Mouse (Mus musculus) layer of hippocampus, postnatal 25 days (tissue): ENCODE results near the gene Wwc1. TPM values are rescaled to one million over a fixed set of nuclear protein-coding genes. Genes with fewer than 3 reads are reported as not detected.
A peak's percentile ranks its signal among the peaks of the same experiment; 100 is the strongest.
"Not testable (repeated sequence)": the region's sequence is repeated elsewhere in the genome, so short reads cannot be mapped to it uniquely, and the experiment has no call there.

Experiments
- DNase-seq, 2 experiments: peaks; one replicate each; pipeline ENCODE4 v3.0.0; 2022; ENCODE audit warnings: mixed read lengths in 2 of 2, low spot score in 1 of 2; ENCODE audit errors: extremely low spot score in 1 of 2
- total RNA-seq, 2 experiments: library from RNA; stranded (reverse); gene quantifications; 2 replicates each; pipeline ENCODE4 v1.2.3; 2021

Gene Wwc1
- total RNA-seq, 2 experiments from 2014 or later, result 101 to 122 TPM

DNA sequence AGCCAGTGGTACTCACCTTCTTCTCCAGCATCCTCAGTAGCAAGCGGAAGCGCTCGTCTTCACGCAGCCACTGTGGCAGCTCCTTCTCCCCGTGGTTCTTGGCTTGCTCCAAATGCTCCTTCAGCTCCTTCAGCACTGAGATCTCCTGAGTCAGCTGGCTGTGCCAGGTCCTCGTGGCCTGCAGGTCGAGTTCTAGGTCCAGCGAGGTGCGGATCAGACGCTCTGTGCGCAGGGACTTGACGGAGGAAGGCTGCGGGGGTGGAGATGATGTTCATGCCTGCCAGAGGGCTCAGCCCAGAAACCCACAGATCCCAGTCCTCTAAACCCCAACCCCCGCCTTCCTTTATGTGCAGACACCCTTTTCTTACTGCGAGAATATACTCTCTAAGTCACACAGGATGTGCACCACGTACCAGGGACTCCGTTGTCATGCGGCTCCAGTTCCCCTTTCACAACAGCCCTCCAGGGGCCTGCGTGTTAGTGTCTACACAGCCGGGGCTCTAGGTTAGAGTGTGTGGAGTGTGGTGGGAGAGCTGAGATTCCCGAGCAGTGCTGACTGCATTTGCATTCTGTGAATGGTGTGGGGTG is 138.5 kb downstream of the Wwc1 start:
- no peak for DNase-seq

DNA sequence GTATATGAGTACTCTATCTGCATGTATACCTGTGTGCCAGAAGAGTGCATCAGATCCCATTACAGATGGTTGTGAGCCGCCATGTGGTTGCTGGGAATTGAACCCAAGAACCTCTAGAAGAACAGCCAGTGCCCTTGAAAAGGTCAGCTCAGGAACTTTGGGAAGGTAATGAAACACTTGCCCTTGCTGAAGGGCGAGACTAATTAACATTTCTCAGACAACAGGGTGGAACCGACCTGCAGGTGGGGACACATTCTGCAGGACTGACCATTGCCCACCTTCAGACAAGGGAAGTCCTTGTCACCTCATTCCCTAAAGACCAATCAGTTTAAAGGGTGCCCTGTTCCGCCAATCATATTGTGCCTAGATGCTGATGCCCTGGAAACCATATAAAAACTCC is 139.5 kb downstream of the Wwc1 start:
- not testable (repeated sequence) for DNase-seq

DNA sequence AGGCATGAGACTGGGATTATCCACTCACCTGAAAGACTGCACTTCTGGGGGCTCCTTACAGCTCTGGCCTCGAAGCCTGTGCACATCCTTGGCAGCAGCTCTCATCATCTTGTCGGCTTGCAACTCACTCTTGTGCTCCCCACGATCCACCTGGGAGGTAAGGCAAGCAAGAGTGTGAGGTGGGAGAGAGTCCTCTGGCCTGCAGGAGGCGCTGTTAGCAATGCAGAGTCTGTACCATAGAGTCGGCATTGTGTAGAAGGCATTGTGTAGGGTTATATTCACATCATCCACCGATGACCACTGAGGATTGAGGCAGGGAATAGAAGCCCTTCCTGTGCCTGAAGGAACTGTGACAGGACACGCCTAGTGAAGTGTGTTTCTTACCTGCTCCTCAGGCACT is 140.0 kb downstream of the Wwc1 start:
- no peak for DNase-seq

DNA sequence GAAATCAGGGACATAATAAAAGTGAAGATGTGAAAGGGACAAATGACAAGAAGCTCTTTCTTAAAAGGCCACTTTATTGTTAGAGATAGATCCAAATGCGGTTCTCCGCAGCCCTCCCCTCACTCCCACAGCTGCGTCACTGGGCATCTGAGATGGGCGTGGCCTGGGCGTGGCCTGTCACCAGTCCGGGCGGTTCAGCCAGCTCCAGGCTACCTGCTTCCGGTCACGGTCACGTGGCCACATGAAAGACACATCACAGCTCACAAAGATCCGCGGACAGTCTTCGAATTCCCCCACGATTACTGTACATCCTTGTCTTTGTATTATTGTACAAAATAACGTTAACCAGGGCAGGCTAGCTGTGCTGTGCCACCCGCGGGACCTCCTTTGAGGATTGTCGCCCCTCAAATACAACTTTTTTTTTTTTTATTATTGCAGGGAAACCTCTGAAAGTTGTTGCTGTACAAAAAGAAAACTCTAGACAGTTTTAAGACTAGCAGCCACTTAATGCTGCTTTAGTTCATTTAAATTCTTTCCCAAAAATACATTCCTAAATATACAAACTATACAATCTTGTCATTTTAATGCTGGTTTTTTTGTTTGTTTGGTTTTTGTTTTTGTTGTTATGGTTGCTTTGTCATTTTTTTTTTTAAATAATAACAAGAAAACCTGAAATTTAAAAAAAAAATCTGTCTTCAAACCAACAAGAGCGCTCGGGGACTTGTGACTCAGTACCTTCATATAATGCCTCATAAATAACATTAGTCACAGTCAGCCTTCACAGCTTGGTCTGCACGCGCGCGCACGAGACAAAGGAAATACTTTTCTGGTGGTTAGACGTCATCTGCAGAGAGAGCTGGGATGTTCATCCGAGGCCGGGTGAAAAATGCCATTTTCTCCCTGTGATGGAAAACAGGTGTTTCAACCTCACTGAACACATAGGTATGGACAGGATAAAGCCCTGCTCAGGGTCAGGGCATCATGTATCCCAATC is 141.7 kb downstream of the Wwc1 start:
- peak; percentile 36 to 50 for DNase-seq

DNA sequence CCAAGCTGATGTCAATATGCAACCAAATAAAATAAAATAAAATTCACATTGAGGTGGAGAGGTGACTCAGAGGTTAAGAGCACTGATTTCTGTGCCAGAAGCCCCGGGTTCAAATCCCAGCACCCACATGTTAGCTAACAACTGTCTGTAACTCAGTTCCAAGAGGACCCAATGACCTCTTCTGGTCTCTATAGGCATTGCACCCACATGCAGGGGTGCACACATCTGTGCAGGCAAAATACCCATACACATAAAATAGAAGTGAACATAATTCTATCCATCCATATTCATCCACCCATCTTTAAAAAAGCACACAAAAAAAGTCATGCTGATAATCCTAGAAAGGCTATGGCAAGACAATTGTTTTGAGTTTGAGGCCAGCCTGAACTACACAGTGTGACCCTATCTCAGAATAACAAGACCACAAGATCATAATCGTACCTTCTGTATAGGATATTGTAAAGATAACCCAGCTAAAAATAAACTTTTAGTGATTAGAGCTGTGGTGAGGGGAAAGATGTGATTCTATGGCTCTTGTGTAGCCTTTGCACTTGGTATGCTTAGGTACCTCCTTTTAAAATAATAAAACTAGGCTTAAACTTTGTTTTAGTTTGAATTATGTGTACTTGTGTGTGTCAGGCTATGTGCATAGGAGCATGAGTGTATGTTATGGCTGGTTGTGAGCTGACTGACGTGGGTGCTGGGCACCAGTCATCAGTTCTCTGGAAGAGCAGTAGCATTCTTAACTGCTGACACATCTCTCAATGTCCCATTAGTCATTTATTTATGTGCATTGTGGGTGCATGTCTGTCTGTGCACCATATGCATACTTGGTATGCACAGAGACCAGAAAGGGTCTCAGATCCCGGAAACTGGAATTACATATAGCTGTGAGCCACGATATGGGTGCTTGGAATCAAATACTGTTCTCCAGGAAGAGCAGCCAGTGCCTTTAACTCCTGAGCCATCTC is 142.9 kb downstream of the Wwc1 start:
- no peak for DNase-seq

DNA sequence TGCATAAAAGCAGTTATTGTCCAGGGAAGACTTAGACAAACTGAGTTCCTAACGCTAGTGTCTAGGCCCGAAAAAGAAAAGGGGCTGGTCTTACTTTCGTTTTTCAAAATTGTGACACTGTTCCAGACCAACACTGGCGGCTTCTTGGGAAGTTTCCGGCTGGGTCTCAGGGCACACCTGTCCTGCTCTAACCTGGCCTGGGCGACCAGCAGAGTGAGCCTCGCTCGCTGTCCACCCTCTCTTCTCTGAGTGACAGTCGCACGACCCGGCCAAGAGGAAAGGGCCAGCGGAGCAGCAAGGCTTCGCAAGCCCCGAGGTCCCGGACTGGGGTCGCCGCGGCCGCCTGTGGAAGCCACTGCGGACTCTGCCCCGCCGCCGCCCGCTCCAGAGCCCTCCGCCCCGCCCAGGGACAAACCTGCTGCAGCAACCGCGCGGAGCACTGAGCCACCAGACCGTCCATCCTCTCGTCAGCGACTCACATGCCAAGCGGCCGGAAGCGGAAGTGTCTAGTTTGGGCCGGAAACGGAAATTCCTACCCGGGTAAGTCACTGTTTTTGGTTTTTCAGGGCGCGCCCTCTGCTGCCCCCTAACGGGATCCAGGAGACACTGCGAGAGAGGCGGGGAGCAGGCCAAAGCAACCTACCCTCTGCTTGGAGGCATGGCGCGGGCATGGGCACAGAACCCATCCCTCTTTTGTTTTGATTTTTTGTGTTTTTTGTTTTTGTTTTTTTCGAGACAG is 146.1 kb downstream of the Wwc1 start, which contains the start of gene Rars:
Gene Rars, minus strand, starts transcription at position 485 of the 739 bp plus-strand sequence.
- DNase-seq, result peak; percentile 83 to 94

DNA sequence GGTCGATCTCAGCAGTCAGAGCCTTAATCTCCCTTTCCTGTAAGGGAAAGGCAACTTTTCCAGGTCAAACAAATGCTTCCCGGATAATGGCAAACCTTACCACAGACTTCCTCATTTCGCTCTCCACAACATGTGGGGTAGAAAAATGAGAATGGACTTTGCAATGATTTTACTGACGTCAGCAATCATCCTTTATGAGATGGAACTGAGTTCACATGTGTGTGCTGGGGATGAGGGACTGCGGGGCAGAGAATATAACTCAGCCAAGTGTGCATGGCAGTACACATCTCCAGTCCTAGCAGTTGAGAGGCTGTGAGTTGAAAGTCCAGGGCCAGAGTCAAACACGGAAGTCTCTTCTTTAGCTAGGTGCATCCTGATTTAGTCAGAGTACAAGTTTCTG is 147.1 kb downstream of the Wwc1 start:
- DNase-seq, result no peak

DNA sequence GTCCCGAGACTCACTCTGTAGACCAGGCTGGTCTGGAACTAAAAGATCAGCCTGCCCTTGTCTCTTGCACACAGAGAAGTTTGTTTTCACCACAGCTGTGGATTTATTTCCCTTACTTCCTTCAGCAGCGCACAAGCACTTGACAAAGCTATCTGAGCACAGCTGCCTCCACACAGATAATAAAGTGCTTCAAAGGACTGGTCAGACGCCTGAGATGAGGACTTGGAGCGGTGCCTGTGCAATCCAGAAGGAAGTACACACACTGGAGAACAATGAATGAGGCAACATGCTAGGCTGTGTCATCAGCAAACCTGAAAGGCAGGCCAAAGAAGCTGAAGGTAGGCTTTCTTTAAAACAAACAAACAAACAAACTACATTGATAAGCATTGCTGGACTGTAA is 148.2 kb downstream of the Wwc1 start:
- no peak for DNase-seq

DNA sequence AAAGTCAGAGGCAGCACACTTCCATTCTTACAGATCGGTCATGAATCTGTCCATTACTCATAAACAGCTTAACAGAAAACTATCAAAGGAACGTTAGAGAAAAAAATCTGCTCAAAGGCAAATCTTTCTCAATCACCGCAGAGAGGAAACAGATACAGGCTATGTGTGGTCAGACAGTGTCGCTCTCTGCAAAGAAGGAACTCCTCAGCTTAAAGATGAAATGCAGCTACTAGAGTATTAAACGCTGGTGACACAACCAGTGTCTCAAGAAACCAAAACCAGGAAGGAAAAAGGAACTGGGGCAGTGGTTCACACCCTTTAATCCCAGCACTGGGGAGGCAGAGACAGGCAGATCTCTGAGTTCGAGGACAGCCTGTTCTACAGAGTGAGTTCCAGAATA is 152.6 kb downstream of the Wwc1 start:
- DNase-seq, result no peak

DNA sequence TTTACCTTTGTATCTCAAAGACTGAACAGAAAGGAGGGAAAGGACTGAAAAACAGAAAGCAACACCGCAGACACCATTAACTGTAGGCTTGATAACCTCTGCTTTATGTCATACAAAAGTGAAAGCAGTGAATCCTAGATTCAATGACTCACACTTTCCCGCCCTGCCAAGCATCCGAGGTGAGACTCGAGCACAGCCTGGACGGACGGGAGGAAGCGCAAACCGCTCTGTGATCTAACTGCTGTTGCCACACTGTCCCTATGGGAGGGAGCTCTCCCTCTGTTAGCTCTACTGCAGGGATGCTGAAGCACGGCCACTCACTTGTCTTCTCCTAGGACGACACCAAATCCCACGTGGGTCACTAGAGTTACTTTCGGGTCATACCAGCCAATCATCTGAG is 164.0 kb downstream of the Wwc1 start:
- DNase-seq, result no peak

DNA sequence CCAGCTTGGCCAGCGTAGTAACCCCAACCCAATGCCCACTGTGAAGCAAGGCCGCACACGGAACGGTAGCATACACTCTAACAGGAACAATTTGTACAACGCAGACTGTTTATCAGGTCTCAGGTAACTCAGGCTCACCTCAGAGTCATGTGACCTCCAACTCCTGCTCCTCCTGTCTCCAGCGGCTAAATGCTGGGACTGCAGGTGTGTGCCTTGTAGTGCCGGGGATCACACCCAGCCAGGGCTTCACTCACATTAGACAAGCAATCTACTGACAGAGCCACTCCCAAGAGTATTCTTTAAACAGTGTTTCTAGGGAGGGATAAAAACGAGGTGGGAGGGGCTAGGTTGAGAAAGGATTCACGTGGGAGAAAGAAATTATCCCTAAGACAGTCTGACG is 168.9 kb downstream of the Wwc1 start:
- no peak for DNase-seq

DNA sequence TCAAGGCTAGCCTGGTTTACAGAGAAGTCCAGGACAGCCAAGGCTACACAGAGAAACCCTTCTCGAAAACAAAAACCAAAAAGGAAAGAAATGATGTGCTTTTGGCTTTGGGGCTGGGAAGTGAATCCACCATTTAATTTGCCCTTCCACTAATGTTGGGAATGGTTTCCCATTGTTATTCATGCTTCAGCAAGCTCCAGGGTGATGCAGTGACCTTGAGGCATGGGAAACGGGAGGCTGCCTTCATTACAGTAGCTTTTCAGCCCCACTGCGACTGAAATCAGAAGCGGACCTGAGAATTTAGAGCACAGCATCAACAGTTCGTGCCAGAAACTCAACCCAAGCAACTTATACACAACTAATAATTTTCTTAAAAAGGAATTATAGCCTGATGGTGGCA is 179.0 kb downstream of the Wwc1 start:
- no peak for DNase-seq

DNA sequence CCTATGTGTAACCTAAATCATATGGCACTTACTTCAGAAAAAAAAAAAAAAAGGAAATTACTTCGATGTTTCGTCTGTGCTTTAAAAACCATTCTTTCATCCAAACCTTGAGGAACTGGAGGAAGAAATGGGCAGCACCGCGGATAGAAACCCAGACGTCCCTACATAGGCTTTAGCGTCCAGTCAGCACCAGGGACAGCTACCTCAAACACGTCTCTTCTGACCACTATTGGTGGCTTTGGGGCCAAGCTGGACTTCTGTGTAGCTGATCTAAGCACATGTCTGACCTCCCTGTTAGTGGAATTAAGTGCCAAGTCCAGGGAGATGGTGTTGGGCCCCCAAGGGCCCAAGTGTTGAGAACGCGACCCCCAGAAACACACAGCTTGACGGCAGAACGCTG is 181.5 kb downstream of the Wwc1 start, which contains the start of gene Fbll1:
Gene Fbll1, minus strand, starts transcription at position 11 of the 400 bp plus-strand sequence.
- DNase-seq, result peak in 1 of 2 experiments; percentile 33

DNA sequence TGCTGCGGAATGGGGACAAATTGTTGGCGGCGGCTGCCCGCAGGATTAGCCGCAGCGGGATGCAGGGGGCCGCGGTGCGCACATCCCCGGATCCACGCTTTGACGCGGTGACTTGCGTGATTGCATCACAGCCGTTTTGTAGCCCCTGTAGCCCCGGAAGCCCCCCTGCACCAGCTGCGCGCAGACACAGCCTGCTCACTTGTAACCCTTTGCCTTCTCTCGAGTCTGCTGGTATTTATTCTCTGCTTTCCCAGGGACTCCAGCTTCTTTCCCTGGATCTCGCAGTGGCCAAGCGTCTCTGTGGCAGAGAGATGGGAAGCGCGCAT is 181.9 kb downstream of the Wwc1 start:
- peak; percentile 63 to 71 for DNase-seq

DNA sequence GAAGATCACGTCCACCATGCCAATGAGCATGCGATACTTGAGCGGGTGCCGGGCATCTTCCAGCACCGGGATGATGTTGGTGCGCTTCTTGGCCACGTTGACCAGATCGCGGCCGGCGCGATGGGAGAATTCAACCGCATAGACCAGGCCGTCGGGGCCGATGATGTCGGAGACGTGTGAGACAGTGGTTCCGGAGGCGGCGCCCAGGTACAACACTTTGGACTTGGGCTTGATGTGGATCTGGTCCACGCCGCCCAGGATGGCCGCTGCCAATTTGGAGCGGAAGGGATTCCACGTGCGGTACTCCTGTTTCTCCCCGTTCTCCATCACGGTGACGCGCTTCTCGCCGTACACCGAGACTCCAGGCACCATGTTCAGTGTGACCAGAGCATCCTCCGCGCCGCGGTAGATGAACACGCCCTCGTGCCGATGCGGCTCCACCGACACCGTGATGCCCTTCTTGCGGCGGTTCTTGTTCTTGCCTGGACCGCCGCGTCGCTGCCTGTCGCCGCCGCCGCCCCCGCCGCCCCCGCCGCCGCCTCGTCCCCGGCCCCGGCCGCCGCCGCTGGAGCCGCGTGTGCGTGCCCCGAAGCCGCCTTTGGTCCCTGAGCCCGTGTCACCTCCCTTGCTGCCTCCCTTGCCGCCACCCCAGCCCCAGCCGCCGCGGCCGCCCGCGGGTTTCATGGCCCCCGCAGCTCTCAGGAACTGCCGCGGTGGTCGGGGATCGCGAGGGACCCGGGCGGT is 182.4 kb downstream of the Wwc1 start:
- DNase-seq, result peak; percentile 22 to 35

DNA sequence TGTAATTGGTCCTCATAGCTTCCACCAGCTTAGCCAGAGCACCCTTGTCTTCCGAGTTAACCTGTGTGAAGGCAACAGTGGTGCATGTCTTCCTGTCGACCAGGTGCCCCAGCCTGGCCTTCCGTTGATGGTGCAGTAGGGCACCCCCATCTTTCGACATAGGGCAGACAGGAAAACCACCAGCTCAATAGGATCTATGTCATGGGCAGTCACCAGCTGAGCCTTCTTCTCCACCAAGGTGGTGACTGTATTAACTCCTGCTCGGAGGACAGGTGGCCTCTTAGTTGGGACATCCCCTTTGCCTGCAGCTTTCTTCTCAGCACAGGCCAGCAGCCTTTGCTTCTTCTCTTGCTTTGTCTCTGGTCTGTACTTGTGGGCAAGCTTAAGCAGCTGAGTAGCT is 187.5 kb downstream of the Wwc1 start:
- DNase-seq, result not testable (repeated sequence)

DNA sequence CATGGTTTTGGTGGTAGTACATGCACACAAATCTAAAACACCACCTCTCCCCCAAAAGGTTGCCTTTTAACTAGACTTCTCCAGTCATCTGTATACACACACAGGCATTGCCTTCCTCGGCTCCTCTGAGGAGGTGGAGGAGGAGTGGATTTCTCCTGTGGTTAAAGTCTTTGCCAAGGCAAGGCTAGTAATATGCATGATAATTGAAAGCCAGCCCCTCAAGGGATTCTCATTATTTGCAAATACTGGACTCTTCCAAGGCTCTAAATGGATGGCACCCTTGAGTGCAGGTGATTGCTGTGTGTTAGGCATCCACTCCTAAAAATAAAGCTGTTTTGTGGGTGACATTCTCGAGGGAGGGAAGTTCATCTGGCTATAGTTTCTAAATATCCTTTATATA is 191.9 kb downstream of the Wwc1 start:
- DNase-seq, result no peak
